Mouse (Mus musculus) testis, adult 2 months (tissue): ENCODE data around the gene Ivns1abp.

Source experiments
- CTCF ChIP-seq: fragments of 200-500 bp; IDR thresholded peaks from 2 replicates; pipeline ENCODE4 v1.5.1; 2012; ENCODE audit warnings: low read depth, mild to moderate bottlenecking, inconsistent platforms, low read length, moderate library complexity; ENCODE audit not compliant: control insufficient read depth, insufficient read depth, insufficient replicate concordance
- POLR2A ChIP-seq: fragments of 200-500 bp; IDR thresholded peaks from 2 replicates; pipeline ENCODE4 v1.6.1; 2012; ENCODE audit warnings: low read depth, mild to moderate bottlenecking, inconsistent platforms, low read length, moderate library complexity; ENCODE audit not compliant: control insufficient read depth

DNA sequence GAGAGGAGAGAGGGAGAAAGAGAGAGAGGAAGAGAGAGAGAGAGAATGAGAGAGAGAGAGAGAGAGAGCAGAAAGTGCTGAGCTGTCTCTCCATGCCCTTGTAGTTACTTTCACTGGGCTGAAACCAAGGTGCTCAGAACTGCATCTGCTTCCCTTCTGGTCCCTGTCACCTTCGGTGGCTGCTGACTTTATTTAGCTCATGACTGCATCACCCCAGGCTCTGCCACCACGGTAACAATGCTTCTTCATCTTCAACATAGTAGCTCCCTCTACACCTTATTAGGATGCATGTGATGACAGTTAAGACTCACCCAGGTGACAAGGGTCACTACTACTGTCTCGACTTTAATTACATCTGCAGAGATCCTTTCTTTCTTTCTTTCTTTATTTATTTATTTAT is 48.8 kb upstream of the Ivns1abp start:
- no peak for TF ChIP-seq POLR2A
- no peak for TF ChIP-seq CTCF
